In the genomic region with DNA sequence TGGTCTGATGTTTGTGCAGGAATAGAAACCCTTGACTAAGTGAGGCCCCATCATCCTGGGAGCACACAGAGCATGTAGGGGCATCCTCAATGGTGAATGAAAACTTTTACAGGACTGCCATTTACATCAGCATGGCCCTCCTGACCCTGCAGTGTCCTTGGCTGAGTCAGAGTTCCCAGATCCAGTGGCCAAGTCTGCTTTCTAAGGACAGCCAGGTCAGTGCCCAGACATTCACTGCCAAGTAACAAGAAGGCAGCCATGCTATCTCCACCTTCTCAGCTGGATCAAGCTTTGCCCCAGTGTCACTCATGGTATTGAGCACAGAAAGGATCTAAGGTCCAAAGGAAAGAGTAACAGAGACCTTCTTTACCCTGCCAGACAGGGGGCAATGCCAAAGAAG, we compare ENCODE assay signal across 23 mouse cellular contexts. TPM values are rescaled to one million over a fixed set of nuclear protein-coding genes. Genes with fewer than 3 reads are reported as not detected.
DNase-seq lines count a peak whose midpoint lies in the region.
"Had no signal": no experiment of that assay in that cellular context is flagged by ENCODE, and none has a peak within 500 bp of the region (broad histone marks: within the 10 kb centered on the region; RNA-seq: fewer than 3 reads in every experiment).

No protein-coding gene starts in this region.

- no peaks in the 10 kb centered on the region for H3K36me3 ChIP-seq in limb, embryonic 10.5 days
- H3K36me3 ChIP-seq: embryonic facial prominence, embryonic 10.5 days; embryonic facial prominence, embryonic 12.5 days; forebrain, embryonic 15.5 days; G1E had no signal

- peak; percentile 44 to 80 for DNase-seq in adrenal gland, adult (ENCODE audit: inconsistent age in 2 of 2, low spot score in 1 of 2)
- no peak for DNase-seq in adrenal gland, postnatal 14 days
- peak; percentile 73 for DNase-seq in heart, adult 11 months
- no peak for DNase-seq in heart, postnatal 4 days
- DNase-seq in adrenal gland, postnatal 25 days: peak; percentile 53
- DNase-seq in limb, embryonic 10.5 days (ENCODE audit: low spot score): peak; percentile 9
- DNase-seq in urinary bladder, postnatal 36 days (ENCODE audit: low spot score in 2 of 2): no peak
- DNase-seq in right cerebral cortex, postnatal 4 days: no peak
- DNase-seq: B cell, adult 2 months; cerebellum, adult 11-12 months; cerebellum, adult 2 months; cerebellum, adult 9-10 months; cerebellum, postnatal 10 days; cerebellum, postnatal 25 days; forebrain, postnatal 0 days had no signal

- H3K4me1 ChIP-seq in limb, embryonic 10.5 days: no peaks in the 10 kb centered on the region
- H3K4me1 ChIP-seq: embryonic facial prominence, embryonic 10.5 days; embryonic facial prominence, embryonic 12.5 days; forebrain, embryonic 15.5 days had no signal

- H3K27me3 ChIP-seq in limb, embryonic 10.5 days (ENCODE audit: low read depth, poor library complexity, severe bottlenecking): no peaks in the 10 kb centered on the region
- H3K27me3 ChIP-seq: CH12.LX; embryonic facial prominence, embryonic 12.5 days; forebrain, embryonic 13.5 days; forebrain, embryonic 15.5 days had no signal

- no peak overlapping the region for H3K27ac ChIP-seq in limb, embryonic 10.5 days
- H3K27ac ChIP-seq: embryonic facial prominence, embryonic 10.5 days; embryonic facial prominence, embryonic 12.5 days; forebrain, embryonic 13.5 days; forebrain, embryonic 15.5 days had no signal

- no peak overlapping the region for H3K4me3 ChIP-seq in limb, embryonic 10.5 days
- H3K4me3 ChIP-seq: embryonic facial prominence, embryonic 10.5 days; embryonic facial prominence, embryonic 12.5 days; forebrain, embryonic 13.5 days; forebrain, embryonic 15.5 days had no signal

- no peaks in the 10 kb centered on the region for H3K9me3 ChIP-seq in limb, embryonic 10.5 days (replicated peaks)
- H3K9me3 ChIP-seq: embryonic facial prominence, embryonic 10.5 days; embryonic facial prominence, embryonic 12.5 days; forebrain, embryonic 13.5 days; forebrain, embryonic 15.5 days; G1E had no signal

RNA-seq across cellular contexts. Expression of a gene that starts 58.7 kb away (rescaled TPM):
- total RNA-seq in adrenal gland, postnatal 14 days (2021): 1.3 and 2.4 TPM in 2 replicates
- 1 to 10 TPM; 5.8 to 6.6 TPM for total RNA-seq in heart, postnatal 4 days (2021)
- 0.09 TPM in 1 of 2 replicates, not detected in the other for total RNA-seq in adrenal gland, postnatal 25 days (2021)
- 0.78 and 1.1 TPM in 2 replicates for polyA plus RNA-seq in limb, embryonic 10.5 days (2016; fragmentation: Nextera tagmentation; extraction: Ambion mirVana)
- polyA plus RNA-seq: cortical plate, adult 2 months; G1E; Patski had no signal

Comparison
In these comparisons a context has a peak if more than half of its experiments do, and no peak if none do; other contexts are left out.
1. DNase-seq: peak in adrenal gland, adult (2 of 2), heart, adult 11 months (single experiment), adrenal gland, postnatal 25 days (single experiment) and limb, embryonic 10.5 days (single experiment); none in adrenal gland, postnatal 14 days (single experiment), heart, postnatal 4 days (single experiment), urinary bladder, postnatal 36 days (0 of 2) and right cerebral cortex, postnatal 4 days (single experiment).